Mouse (Mus musculus) small intestine, adult 2 months (tissue): Measurements from ENCODE around the gene Fgf9. TPM values are rescaled to one million over a fixed set of nuclear protein-coding genes. Genes with fewer than 3 reads are reported as not detected.
A peak's percentile ranks its signal among the peaks of the same experiment; 100 is the strongest.

Experiments used
- H3K27ac ChIP-seq: fragments of 200-500 bp; 2 replicates; pipeline ENCODE4 v1.5.1; 2012; ENCODE audit warnings: low read depth, low read length, control low read depth, inconsistent platforms; ENCODE audit not compliant: insufficient read depth
- H3K27me3 ChIP-seq: fragments of 200-500 bp; 2 replicates; pipeline ENCODE4 v1.6.1; 2012; ENCODE audit warnings: mild to moderate bottlenecking, moderate library complexity, low read length, inconsistent platforms; ENCODE audit not compliant: control insufficient read depth, insufficient read depth
- H3K36me3 ChIP-seq: fragments of 200-500 bp; 2 replicates; pipeline ENCODE4 v1.6.1; 2012; ENCODE audit warnings: mild to moderate bottlenecking, low read length, control low read depth, inconsistent platforms; ENCODE audit not compliant: control insufficient read depth, insufficient read depth
- H3K4me1 ChIP-seq: fragments of 200-500 bp; 2 replicates; pipeline ENCODE4 v1.6.1; 2012; ENCODE audit warnings: low read length, inconsistent platforms, mixed read lengths; ENCODE audit not compliant: control insufficient read depth, insufficient read depth, insufficient read length
- H3K4me3 ChIP-seq: fragments of 200-500 bp; 2 replicates; pipeline ENCODE4 v1.5.1; 2012; ENCODE audit warnings: low read depth, mild to moderate bottlenecking, control low read depth, inconsistent platforms, low read length, moderate library complexity
- CTCF ChIP-seq: fragments of 200-500 bp; IDR thresholded peaks from 2 replicates; pipeline ENCODE4 v1.5.1; 2012; ENCODE audit warnings: low read depth, mild to moderate bottlenecking, control low read depth, inconsistent platforms, low read length, moderate library complexity, mixed read lengths; ENCODE audit not compliant: insufficient replicate concordance, insufficient read length; ENCODE audit errors: extremely low read depth
- POLR2A ChIP-seq: fragments of 200-500 bp; IDR thresholded peaks from 2 replicates; pipeline ENCODE4 v1.6.1; 2012; ENCODE audit warnings: low read depth, mild to moderate bottlenecking, control low read depth, inconsistent platforms, low read length, moderate library complexity
- WGBS: fragments of 180-500 bp; shearing (Covaris S2); methylation state at CpG from one replicate; pipeline ENCODE4 v1.1.7; 2018; 5-methylcytosine and 5-hydroxymethylcytosine counted together
- polyA plus RNA-seq: library from polyadenylated mRNA; depleted of rRNA; stranded (reverse); fragments of >200 nt; gene quantifications from 2 replicates; pipeline ENCODE4 v1.2.3, GENCODE M21; 2012

Fgf9 gene
- polyA plus RNA-seq, 1 experiment, result 0.62 TPM

DNA sequence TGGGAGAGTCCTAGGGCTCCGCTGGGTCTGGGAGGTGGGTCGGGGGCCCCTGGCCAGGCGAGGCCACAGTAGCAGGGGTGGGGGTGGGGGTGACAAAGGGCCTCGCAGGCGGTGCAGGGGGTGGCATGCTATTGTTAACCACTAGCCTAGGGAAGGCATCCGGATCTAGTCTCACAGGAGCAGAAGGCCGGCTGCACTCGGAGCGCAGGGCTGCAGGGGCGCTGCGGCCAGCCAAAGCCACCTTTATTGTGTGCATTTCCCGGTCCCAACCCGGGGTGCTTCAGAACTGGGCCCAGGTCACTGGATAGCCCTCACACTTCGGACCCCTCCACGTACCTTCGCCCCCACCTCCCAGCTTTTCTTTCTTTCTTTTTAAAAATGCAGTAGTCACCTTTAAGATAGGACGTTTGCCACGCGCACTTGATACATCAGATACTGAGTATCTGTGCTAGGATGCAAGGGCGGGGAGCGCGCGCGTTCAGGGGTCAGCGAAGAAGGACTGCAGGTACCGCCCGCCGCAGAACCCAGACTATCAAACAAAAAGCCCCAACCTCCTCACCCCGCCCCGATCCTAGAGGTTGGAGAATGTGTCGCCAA, 5.2 kb downstream of the Fgf9 start:
- no peak for TF ChIP-seq POLR2A
- TF ChIP-seq CTCF, result no peak
- H3K36me3 ChIP-seq, result no peaks in the 10 kb centered on the region
- no peak overlapping the region for H3K27ac ChIP-seq
- H3K4me3 ChIP-seq, result peak overlapping the region; percentile 81
- H3K4me1 ChIP-seq, result peaks cover 5% of the 10 kb centered on the region; the same call in 1 of the 2 replicates
- under 1% methylated on average over 31 of the region's 31 CpGs for WGBS
- H3K27me3 ChIP-seq, result peaks cover 24% of the 10 kb centered on the region; the same call in 1 of the 2 replicates

DNA sequence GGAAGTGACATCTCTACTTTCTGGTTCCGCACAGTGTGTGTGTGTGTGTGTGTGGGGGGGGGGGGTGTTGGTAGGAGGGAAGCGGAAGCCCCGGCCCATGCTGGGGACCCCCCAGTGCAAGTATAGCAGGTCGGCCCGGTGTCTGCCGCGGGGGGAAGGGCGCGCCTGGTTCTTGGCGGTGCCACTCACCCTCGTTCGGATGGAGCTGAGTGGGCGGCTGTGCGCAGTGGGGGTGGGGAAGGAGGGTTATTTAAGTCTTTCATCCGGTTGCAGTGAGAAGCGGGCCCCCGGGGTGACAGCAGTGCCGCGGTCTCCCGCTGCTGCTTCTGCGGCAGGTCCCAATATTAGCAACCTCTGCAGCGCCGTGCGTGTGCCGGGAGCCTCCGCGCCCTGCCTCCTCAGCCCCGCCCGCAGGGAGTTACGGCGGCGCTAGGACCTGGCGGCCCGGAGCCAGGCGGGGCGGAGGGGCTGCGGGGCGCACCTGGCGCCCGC, 5.7 kb downstream of the Fgf9 start:
- peaks cover 5% of the 10 kb centered on the region; the same call in 1 of the 2 replicates for H3K4me1 ChIP-seq
- no peak for TF ChIP-seq POLR2A
- TF ChIP-seq CTCF, result no peak
- H3K27ac ChIP-seq, result no peak overlapping the region
- no peaks in the 10 kb centered on the region for H3K36me3 ChIP-seq
- under 1% methylated on average over 40 of the region's 40 CpGs for WGBS
- H3K4me3 ChIP-seq, result peak overlapping the region; percentile 81
- H3K27me3 ChIP-seq, result peaks cover 24% of the 10 kb centered on the region

DNA sequence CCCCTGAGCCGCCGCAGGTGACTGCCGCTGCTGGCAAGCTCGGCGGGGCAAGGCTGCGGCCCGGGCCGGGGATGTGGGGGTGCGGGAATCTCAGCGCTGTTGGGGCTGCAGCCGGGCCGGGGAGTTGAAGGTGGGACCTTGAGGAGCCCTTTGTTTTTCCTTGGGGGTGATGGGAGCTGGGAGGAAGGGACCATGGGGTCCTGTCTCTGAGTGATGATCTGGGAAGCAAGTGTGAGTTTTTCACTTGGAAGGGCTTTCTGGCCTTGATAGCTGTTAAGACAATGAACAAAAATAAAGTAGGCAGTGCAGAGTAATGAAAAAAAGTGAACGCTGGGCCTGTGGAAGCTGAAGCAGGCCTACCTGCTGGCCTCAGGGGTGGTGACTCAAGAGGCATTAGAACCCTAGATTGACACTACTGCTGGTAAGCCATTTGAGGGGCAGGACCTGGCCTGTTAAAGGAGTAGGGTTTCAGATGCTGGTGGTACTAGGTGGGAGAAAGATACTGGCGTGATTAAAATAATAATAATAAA, 6.4 kb downstream of the Fgf9 start:
- WGBS, result 12% methylated on average over 14 of the region's 14 CpGs
- Histone ChIP-seq H3K4me1 (peaks cover 5% of the 10 kb centered on the region; the same call in 1 of the 2 replicates), H3K27ac (no peak overlapping the region), H3K27me3 (peaks cover 24% of the 10 kb centered on the region), H3K36me3 (no peaks in the 10 kb centered on the region), H3K4me3 (peak overlapping the region; percentile 81)
- TF ChIP-seq POLR2A, result no peak
- TF ChIP-seq CTCF, result no peak

DNA sequence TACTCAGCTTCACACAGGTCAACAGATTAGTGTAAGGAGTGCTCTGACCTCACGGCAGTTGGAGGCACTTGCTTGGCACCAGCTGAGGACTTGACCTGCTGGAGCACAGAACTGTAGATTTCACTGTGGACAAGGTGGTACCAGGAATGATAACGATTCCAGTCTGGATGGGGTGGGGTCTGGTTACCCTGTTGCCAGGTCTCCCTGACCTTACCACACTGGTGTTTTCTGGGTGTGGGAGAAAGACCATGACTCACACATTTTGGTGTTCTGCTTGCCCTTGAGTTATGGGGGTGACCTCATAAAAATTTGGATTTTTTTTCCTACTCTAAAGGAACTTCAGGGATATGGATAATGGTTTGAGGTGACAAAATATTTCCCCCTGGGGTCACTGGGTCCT, 9.1 kb downstream of the Fgf9 start:
- Histone ChIP-seq H3K27me3 (peaks cover 17% of the 10 kb centered on the region), H3K27ac (no peak overlapping the region), H3K4me1 (peaks cover 3% of the 10 kb centered on the region; the same call in 1 of the 2 replicates), H3K4me3 (no peak overlapping the region), H3K36me3 (peaks cover 4% of the 10 kb centered on the region; the same call in 1 of the 2 replicates)
- 76% methylated on average over 2 of the region's 2 CpGs for WGBS
- TF ChIP-seq POLR2A, result no peak
- no peak for TF ChIP-seq CTCF

DNA sequence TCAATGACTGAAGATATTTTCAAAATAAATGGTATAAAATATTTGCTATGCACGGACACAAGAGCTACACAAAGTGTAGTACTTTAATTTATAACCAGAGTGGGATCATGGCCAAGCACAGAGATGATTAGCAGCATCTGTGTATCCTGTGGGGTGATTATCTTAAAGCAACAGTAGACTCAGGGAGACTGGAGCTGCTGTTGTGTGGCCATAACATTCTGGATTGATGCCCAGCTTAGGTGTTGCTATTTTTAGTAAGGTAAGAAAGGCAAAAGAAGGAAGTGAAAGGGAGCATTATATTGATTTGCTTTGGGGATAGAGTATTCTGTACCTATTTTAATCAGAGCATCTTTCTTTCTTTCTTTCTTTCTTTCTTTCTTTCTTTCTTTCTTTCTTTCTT, 11.6 kb downstream of the Fgf9 start:
- Histone ChIP-seq H3K27ac (no peak overlapping the region), H3K4me1 (no peaks in the 10 kb centered on the region), H3K4me3 (no peak overlapping the region), H3K27me3 (no peaks in the 10 kb centered on the region; the same call in 1 of the 2 replicates), H3K36me3 (peaks cover 4% of the 10 kb centered on the region; the same call in 1 of the 2 replicates)
- WGBS, result 3% methylated on average over 1 of the region's 1 CpGs
- TF ChIP-seq POLR2A (no peak), CTCF (no peak)

DNA sequence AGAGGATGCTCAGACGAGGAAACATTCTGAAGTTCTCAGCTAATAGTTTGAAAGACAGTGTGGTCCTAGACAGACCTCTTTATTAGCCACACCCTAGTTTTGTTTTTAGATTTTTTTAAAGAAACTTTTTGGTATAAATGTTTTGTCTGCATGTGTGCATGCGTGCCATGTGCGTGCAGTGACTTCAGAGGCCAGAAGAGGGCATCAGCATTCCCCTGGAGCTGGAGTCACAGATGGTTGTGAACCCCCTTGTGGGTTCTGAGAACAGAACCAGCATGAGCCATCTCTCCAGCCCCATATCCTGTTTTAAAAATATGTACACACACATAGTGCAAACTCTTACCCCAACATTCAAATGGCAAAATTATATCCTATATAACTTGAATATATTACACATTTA, 13.9 kb downstream of the Fgf9 start:
- 95% methylated on average over 3 of the region's 3 CpGs for WGBS
- Histone ChIP-seq H3K4me3 (no peak overlapping the region), H3K27ac (no peak overlapping the region), H3K36me3 (peaks cover 4% of the 10 kb centered on the region; the same call in 1 of the 2 replicates), H3K4me1 (peaks cover 3% of the 10 kb centered on the region; the same call in 1 of the 2 replicates), H3K27me3 (no peaks in the 10 kb centered on the region; the same call in 1 of the 2 replicates)
- no peak for TF ChIP-seq CTCF
- TF ChIP-seq POLR2A, result no peak

DNA sequence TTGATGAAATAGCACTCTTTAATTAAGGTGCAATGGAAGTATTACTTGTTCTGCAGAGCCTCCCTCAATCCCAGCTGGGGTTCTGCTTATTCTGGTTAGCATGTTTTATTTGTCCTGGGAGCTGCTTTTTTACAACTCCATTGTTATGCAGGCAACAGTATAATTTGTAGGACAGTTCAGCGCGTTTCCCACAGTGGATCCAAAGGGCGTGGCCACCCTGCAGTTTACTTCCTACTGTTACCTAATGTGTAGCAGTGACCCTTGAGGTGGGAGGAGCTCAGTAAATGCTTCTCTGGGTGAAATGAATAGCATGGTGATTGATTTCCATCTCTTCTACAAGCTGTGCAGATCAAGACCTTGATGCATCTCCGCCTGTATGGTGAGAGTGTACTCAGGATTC, 17.0 kb downstream of the Fgf9 start:
- Histone ChIP-seq H3K36me3 (peaks cover 4% of the 10 kb centered on the region; the same call in 1 of the 2 replicates), H3K4me1 (peaks cover 5% of the 10 kb centered on the region; the same call in 1 of the 2 replicates), H3K4me3 (no peak overlapping the region), H3K27ac (no peak overlapping the region), H3K27me3 (no peaks in the 10 kb centered on the region)
- WGBS, result 20% methylated on average over 4 of the region's 4 CpGs
- no peak for TF ChIP-seq CTCF
- no peak for TF ChIP-seq POLR2A
